Mouse (Mus musculus) intestine, embryonic 16.5 days (tissue): Measurements from ENCODE around the gene Nol4l. TPM values are rescaled to one million over a fixed set of nuclear protein-coding genes. Genes with fewer than 3 reads are reported as not detected.
A peak's percentile ranks its signal among the peaks of the same experiment; 100 is the strongest.

Experiments used
- ATAC-seq: fragments of 200-750 bp; cut with Nextera tagmentation; 2 replicates; pipeline ENCODE4 v1.8.0; 2017; ENCODE audit warnings: moderate TSS enrichment, moderate library complexity
- H3K27ac ChIP-seq: fragments of 300-500 bp; sonication (generic); 2 replicates; pipeline ENCODE4 v1.5.1; 2014; ENCODE audit warnings: mild to moderate bottlenecking, low read length
- H3K27me3 ChIP-seq: fragments of 300-500 bp; sonication (generic); replicated peaks from 2 replicates; pipeline ENCODE4 v1.6.1; 2014; ENCODE audit warnings: low read length, control low read depth, mixed read lengths; ENCODE audit not compliant: control insufficient read depth, insufficient read depth
- H3K36me3 ChIP-seq: fragments of 300-500 bp; sonication (generic); 2 replicates; pipeline ENCODE4 v1.6.1; 2014; ENCODE audit warnings: low read length, control low read depth; ENCODE audit not compliant: control insufficient read depth, insufficient read depth
- H3K4me1 ChIP-seq: fragments of 300-500 bp; sonication (generic); 2 replicates; pipeline ENCODE4 v1.6.1; 2014; ENCODE audit warnings: low read length, control low read depth, mixed read lengths; ENCODE audit not compliant: control insufficient read depth, insufficient read depth
- H3K4me2 ChIP-seq: fragments of 300-500 bp; sonication (generic); 2 replicates; pipeline ENCODE4 v1.6.1; 2014; ENCODE audit warnings: low read depth, low read length, control low read depth
- H3K4me3 ChIP-seq: fragments of 300-500 bp; sonication (generic); 2 replicates; pipeline ENCODE4 v1.5.1; 2014; ENCODE audit warnings: mild to moderate bottlenecking, low read length
- H3K9ac ChIP-seq: fragments of 300-500 bp; sonication (generic); 2 replicates; pipeline ENCODE4 v1.6.1; 2014; ENCODE audit warnings: low read depth, low read length
- H3K9me3 ChIP-seq: fragments of 300-500 bp; sonication (generic); 2 replicates; pipeline ENCODE4 v1.6.1; 2016; ENCODE audit warnings: low read length, control low read depth; ENCODE audit not compliant: control insufficient read depth
- WGBS: fragments of 180-500 bp; shearing (Covaris S2); extraction: QIAGEN DNeasy Blood & Tissue Kit; methylation state at CpG from one replicate; pipeline ENCODE4 v1.1.7; 2014; 5-methylcytosine and 5-hydroxymethylcytosine counted together
- polyA plus RNA-seq: library from polyadenylated mRNA; unstranded; fragments of >200 nt; fragmentation: Nextera tagmentation; extraction: Ambion mirVana; gene quantifications from 2 replicates; pipeline ENCODE4 v1.2.1, GENCODE M21; 2015

The Nol4l gene
- polyA plus RNA-seq, 1 experiment from 2014 or later: 28.6 TPM

GRCm38 (mm10) chr2:153546972-153547371 lies 17.2 kb upstream of the Nol4l start:
- 55% methylated on average over 4 of the region's 4 CpGs for WGBS
- H3K4me2 ChIP-seq: 0 out of 2 replicates have a peak overlapping the region, but pooled peaks have one; percentile 14
- peaks cover 31% of the 10 kb centered on the region for H3K4me1 ChIP-seq
- H3K9me3 ChIP-seq: no peaks in the 10 kb centered on the region
- H3K27me3 ChIP-seq: no peaks in the 10 kb centered on the region
- no peak overlapping the region for H3K4me3 ChIP-seq
- no peaks in the 10 kb centered on the region for H3K36me3 ChIP-seq
- peak overlapping the region; percentile 78 for H3K27ac ChIP-seq
- H3K9ac ChIP-seq: no peak overlapping the region
- ATAC-seq: peak; percentile 76

GRCm38 (mm10) chr2:153546471-153546870 lies 16.7 kb upstream of the Nol4l start:
- Histone ChIP-seq H3K4me3 (no peak overlapping the region), H3K9me3 (no peaks in the 10 kb centered on the region), H3K4me2 (peak overlapping the region; percentile 14; the same call in 1 of the 2 replicates), H3K9ac (peak overlapping the region; percentile 20; the same call in 1 of the 2 replicates), H3K36me3 (no peaks in the 10 kb centered on the region), H3K27ac (peak overlapping the region; percentile 78), H3K4me1 (peaks cover 31% of the 10 kb centered on the region), H3K27me3 (no peaks in the 10 kb centered on the region)
- 19% methylated on average over 5 of the region's 5 CpGs for WGBS
- peak; percentile 26 for ATAC-seq

- Histone ChIP-seq H3K36me3 (no peaks in the 10 kb centered on the region), H3K27me3 (no peaks in the 10 kb centered on the region), H3K27ac (no peak overlapping the region), H3K4me2 (no peak overlapping the region), H3K9me3 (no peaks in the 10 kb centered on the region), H3K9ac (no peak overlapping the region), H3K4me1 (peaks cover 31% of the 10 kb centered on the region), H3K4me3 (no peak overlapping the region)
- 67% methylated on average over 4 of the region's 4 CpGs for WGBS
- no peak for ATAC-seq
These were observed 15.0 kb upstream of the Nol4l start for GRCm38 (mm10) chr2:153544771-153545170.

- Histone ChIP-seq H3K4me1 (peaks cover 26% of the 10 kb centered on the region), H3K9ac (no peak overlapping the region), H3K27ac (no peak overlapping the region), H3K4me2 (no peak overlapping the region), H3K27me3 (no peaks in the 10 kb centered on the region), H3K9me3 (no peaks in the 10 kb centered on the region), H3K4me3 (no peak overlapping the region), H3K36me3 (no peaks in the 10 kb centered on the region)
- 79% methylated on average over 8 of the region's 8 CpGs for WGBS
- ATAC-seq: no peak
These were observed 14.3 kb upstream of the Nol4l start for GRCm38 (mm10) chr2:153543911-153544730.

- Histone ChIP-seq H3K9ac (no peak overlapping the region), H3K27me3 (no peaks in the 10 kb centered on the region), H3K36me3 (no peaks in the 10 kb centered on the region), H3K27ac (no peak overlapping the region), H3K4me3 (no peak overlapping the region), H3K4me1 (peaks cover 16% of the 10 kb centered on the region), H3K4me2 (no peak overlapping the region), H3K9me3 (no peaks in the 10 kb centered on the region)
- WGBS: 84% methylated on average over 8 of the region's 8 CpGs
- ATAC-seq: no peak
These were observed 13.3 kb upstream of the Nol4l start for GRCm38 (mm10) chr2:153542936-153543668.

GRCm38 (mm10) chr2:153538898-153539297 lies 9.1 kb upstream of the Nol4l start:
- Histone ChIP-seq H3K4me3 (no peak overlapping the region), H3K4me2 (no peak overlapping the region), H3K36me3 (no peaks in the 10 kb centered on the region), H3K27me3 (no peaks in the 10 kb centered on the region), H3K27ac (no peak overlapping the region), H3K4me1 (no peaks in the 10 kb centered on the region), H3K9ac (no peak overlapping the region), H3K9me3 (no peaks in the 10 kb centered on the region)
- ATAC-seq: no peak
- WGBS: 81% methylated on average over 3 of the region's 3 CpGs

GRCm38 (mm10) chr2:153533981-153534380 lies 4.2 kb upstream of the Nol4l start:
- ATAC-seq: no peak
- no peaks in the 10 kb centered on the region for H3K36me3 ChIP-seq
- no peaks in the 10 kb centered on the region for H3K9me3 ChIP-seq
- H3K4me2 ChIP-seq: no peak overlapping the region
- no peak overlapping the region for H3K27ac ChIP-seq
- WGBS: 74% methylated on average over 1 of the region's 1 CpGs
- no peak overlapping the region for H3K4me3 ChIP-seq
- H3K27me3 ChIP-seq: peaks cover 10% of the 10 kb centered on the region
- H3K4me1 ChIP-seq: peaks cover 5% of the 10 kb centered on the region
- H3K9ac ChIP-seq: no peak overlapping the region

- Histone ChIP-seq H3K4me1 (peaks cover 21% of the 10 kb centered on the region), H3K36me3 (no peaks in the 10 kb centered on the region), H3K9ac (no peak overlapping the region), H3K9me3 (no peaks in the 10 kb centered on the region), H3K4me3 (no peak overlapping the region), H3K4me2 (no peak overlapping the region), H3K27me3 (peaks cover 10% of the 10 kb centered on the region), H3K27ac (no peak overlapping the region)
- WGBS: 55% methylated on average over 5 of the region's 5 CpGs
- ATAC-seq: no peak
These were observed 1.2 kb upstream of the Nol4l start for GRCm38 (mm10) chr2:153530948-153531347.

GRCm38 (mm10) chr2:153529365-153529781 lies 398 bp downstream of the Nol4l start:
- H3K36me3 ChIP-seq: no peaks in the 10 kb centered on the region
- H3K27ac ChIP-seq: peak overlapping the region; percentile 90
- H3K27me3 ChIP-seq: peaks cover 10% of the 10 kb centered on the region
- peaks cover 33% of the 10 kb centered on the region for H3K4me1 ChIP-seq
- peak; percentile 7 for ATAC-seq
- H3K9me3 ChIP-seq: no peaks in the 10 kb centered on the region
- WGBS: under 1% methylated on average over 53 of the region's 53 CpGs
- H3K4me2 ChIP-seq: peak overlapping the region; percentile 98
- H3K9ac ChIP-seq: peak overlapping the region; percentile 85
- H3K4me3 ChIP-seq: peak overlapping the region; percentile 79
